Mouse (Mus musculus) brain, embryonic 14.5 days (tissue): ENCODE measurements around the gene Srd5a1. TPM values are rescaled to one million over a fixed set of nuclear protein-coding genes. Genes with fewer than 3 reads are reported as not detected.
"Not testable (repeated sequence)": the region's sequence is repeated elsewhere in the genome, so short reads cannot be mapped to it uniquely, and the experiment has no call there.

ENCODE experiments used
- DNase-seq: peaks from one replicate; pipeline ENCODE4 v3.0.0-alpha.2; 2011; ENCODE audit warnings: low read depth
- CTCF ChIP-seq: fragments of 200-500 bp; IDR thresholded peaks from 2 replicates; pipeline ENCODE4 v1.5.1; 2012; ENCODE audit warnings: inconsistent platforms, mild to moderate bottlenecking, moderate library complexity, borderline replicate concordance; ENCODE audit not compliant: insufficient read depth, insufficient read length; ENCODE audit errors: extremely low read depth
- POLR2A ChIP-seq: fragments of 200-500 bp; IDR thresholded peaks from 2 replicates; pipeline ENCODE4 v1.6.1; 2012; ENCODE audit warnings: mild to moderate bottlenecking, inconsistent platforms, borderline replicate concordance; ENCODE audit not compliant: poor library complexity, insufficient read depth, insufficient read length, severe bottlenecking; ENCODE audit errors: extremely low read depth
- polyA plus RNA-seq: library from polyadenylated mRNA; depleted of rRNA; stranded (reverse); fragments of >200 nt; gene quantifications from 2 replicates; pipeline ENCODE4 v1.2.3, GENCODE M21; 2012

Gene Srd5a1
- polyA plus RNA-seq, 1 experiment, result 13.5 TPM

- no peak for TF ChIP-seq POLR2A
- TF ChIP-seq CTCF, result no peak
- no peak for DNase-seq
Observed at GRCm38 (mm10) chr13:69588263-69588662, 23.0 kb downstream of the Srd5a1 start.

DNA sequence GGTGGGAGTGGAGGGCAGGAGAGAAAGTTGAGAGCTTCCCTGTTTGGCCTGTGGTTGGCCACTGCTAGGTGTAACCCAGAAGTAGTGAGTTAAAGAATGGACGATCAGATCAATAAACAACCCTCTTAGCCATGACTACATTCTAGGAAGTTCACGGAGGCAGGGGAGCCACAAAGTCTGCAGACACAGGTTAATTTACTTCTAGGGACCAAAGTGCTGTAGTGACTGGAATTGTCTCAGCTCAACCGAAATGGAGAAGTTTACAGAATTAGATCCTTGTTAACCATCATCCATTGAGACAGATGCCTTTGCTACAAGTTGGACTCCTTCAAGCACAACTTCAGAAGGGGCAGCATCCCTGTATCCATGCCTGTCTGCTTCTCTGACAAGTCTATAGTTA, 23.4 kb downstream of the Srd5a1 start:
- TF ChIP-seq CTCF, result no peak
- no peak for TF ChIP-seq POLR2A
- no peak for DNase-seq

GRCm38 (mm10) chr13:69586337-69586736, 24.9 kb downstream of the Srd5a1 start:
- DNase-seq, result no peak
- TF ChIP-seq CTCF, result no peak
- TF ChIP-seq POLR2A, result no peak

DNA sequence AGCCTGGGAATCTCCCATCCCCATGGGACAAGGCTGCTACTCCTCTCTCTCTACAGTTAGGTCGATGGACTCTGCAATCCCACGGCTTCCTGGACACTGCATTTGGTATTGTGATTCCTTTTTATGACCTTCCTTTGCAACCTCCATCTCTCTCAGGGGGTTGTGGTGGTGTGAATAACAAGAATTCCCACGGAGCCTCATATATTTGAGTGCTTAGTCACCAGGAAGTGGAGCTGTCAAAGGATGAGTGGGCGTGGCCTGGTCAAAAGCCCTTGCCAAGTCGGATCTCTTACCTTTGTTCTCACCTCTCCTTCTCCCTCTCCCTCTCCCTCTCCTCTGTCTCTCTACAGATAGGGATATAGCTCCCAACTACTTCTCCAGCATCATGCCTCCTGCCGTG, 25.4 kb downstream of the Srd5a1 start:
- TF ChIP-seq CTCF (no peak), POLR2A (no peak)
- DNase-seq, result no peak

DNA sequence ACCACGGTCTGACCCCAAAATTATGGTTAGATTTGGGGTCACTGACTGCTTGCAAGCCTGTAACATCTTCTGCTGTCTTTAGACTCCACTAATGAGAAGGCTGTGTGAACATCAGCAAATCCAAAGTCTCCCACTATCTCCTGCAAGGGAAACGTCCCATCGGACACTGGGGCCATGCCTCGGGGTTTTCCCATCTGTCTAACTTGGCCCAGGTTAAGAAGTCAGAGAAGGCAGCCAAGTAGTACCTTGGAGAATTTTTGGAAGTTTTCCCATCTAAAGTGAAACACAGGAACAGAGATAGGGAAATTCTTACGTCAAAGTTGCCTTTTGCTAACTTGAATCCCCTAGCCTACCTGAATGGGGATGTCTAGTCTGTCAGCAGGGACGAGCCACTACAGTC, 27.7 kb downstream of the Srd5a1 start:
- no peak for DNase-seq
- no peak for TF ChIP-seq CTCF
- TF ChIP-seq POLR2A, result no peak

- DNase-seq, result no peak
- TF ChIP-seq CTCF (no peak), POLR2A (no peak)
Observed at GRCm38 (mm10) chr13:69582411-69582810, 28.8 kb downstream of the Srd5a1 start.

GRCm38 (mm10) chr13:69577181-69577834, 33.9 kb downstream of the Srd5a1 start:
- TF ChIP-seq POLR2A (no peak), CTCF (no peak)
- no peak for DNase-seq

- TF ChIP-seq POLR2A, result no peak
- no peak for TF ChIP-seq CTCF
- DNase-seq, result no peak
Observed at GRCm38 (mm10) chr13:69576676-69577075, 34.6 kb downstream of the Srd5a1 start.

DNA sequence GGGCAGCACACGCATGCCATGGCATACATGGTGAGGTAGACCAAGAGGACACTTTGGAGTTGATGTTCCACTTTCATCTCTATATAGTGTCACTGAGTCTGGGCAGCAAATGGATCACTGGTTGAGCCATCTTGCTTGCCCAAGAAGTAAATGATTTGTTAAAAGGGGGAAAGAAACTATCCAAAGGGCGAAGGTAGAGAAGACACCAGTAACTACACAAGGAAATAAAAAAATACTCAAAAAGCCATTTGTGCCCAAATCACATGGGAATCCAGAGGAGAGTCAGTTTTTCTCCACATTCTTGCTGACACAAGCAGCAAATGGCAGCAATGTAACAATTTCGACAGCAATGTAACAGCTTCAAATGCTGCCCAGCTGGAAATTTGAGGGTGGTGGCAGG, 38.6 kb downstream of the Srd5a1 start:
- TF ChIP-seq POLR2A (no peak), CTCF (no peak)
- DNase-seq, result no peak

DNA sequence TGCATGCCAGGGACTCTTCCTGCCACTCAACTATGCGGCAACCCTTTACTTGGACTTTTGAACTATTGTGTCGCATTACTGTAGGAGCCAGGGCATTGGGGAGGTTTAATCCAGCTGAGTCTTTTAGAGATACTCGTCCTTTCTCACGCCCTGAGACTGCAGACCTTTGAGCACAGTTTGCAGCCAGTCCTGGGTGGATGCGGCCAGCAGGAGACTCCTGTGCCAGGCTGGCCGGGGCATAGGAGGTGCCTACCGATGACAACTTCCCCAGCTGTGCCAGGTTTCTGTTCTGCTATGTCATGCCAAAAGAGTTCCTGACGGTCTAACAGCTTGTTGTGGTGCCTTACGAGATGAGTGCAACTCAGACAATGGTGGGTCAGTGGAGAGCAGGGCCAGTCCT, 42.0 kb downstream of the Srd5a1 start:
- TF ChIP-seq POLR2A (no peak), CTCF (no peak)

DNA sequence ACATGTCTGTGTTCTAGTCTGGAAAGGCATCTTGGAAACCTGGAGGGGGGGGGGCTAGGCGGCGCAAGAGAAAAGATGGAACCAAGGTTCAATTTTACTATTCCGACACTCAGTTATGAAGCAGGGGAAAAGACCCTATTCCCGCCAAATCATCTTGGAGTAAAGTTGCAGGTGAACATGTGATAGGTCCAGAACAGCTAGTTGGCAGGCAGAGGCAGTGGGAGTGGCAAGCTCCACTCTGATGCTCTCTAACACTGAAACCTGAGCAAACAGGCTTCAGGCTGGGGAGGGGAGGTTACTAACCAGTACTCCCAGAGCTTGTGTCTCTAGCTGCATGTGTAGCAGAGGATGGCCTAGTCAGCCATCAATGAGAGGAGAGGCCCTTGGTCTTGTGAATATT, 45.8 kb downstream of the Srd5a1 start:
- DNase-seq, result not testable (repeated sequence)

More for the DNA sequence above, 42.0 kb downstream of the Srd5a1 start:
- no peak for DNase-seq

DNA sequence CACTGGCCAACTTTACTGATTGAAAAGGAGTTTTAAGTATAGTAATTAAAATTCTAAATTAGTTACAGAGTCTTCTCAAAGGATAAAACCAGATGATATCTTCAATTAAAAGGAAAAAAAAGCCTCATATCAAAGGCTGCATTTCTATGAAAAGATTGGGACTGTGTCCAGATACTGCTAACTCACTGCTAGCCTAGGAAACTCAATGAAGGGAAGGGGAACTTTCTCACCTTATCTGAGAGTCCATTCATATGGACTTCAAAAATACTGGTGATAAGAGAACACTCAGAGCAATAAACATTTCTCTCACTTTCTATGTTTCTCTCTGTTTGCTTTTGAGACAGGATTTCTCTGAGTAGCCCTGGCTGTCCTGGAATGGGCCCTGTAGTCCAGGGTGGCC, 46.7 kb downstream of the Srd5a1 start:
- DNase-seq, result no peak
- TF ChIP-seq POLR2A (no peak), CTCF (no peak)

DNA sequence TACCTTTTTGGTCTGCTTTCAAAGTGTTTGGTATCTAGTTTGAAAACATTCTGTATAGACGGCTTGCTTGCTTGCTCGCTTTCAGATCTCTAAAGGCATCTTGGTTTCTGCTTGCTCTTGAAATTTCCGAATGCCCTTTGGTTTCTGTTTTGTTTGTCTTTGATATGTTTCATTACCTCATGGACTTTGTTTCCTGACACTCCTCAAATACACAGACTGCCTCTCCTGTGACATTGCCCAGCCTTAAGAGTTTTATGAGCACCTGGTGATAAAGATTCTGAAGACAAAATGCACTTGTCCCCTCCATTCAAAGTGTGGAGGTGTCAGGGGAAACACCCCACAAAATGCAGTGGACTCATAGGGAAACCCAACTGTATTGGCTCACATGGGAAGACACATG, 47.3 kb downstream of the Srd5a1 start:
- DNase-seq, result no peak
- TF ChIP-seq CTCF, result no peak
- no peak for TF ChIP-seq POLR2A

DNA sequence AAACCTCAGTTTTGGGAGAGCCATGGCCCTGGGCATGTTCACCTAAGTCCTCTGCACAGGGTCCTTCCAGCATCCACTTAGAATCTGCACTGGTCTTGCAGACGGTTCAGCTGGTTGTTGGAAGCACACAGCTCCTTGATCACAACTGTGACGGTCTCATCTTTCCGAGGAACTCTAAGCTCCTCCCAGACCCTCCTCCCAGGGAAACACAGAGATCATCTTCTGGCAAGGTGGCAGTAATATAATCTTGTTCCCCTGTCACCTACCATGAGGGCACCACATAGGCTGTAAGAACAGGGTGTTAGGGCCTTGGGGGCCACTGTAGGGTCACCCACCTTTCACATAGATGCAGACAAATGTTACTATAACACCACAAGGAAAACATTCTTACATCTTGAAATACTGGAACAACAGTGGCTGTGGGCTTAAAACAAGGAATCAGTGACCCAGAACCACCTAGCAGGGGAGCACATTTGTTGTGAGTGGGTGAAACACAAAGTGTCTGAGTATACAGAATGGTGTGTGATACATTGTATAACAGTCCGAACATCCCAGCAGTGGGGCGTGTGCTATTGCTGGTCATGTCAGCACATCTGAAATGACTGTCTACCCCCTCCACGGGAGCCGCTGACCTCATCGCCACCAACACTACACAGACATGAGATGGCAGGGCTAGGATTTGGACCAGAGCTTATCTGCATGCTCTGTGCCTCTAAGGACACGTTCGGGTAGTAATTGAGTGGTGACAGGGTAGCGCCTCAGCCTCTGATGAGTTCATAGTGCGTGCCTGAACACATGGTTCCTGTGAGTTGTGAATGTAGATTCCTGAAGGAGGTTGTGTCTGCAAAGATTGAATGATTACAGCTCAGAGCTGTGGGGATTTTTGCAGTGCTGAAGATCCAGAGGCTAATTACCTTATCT, 48.3 kb downstream of the Srd5a1 start:
- no peak for DNase-seq
- TF ChIP-seq CTCF, result no peak
- no peak for TF ChIP-seq POLR2A
